Mouse (Mus musculus) neural tube, embryonic 11.5 days (tissue): ENCODE results near the gene Nkain2. TPM values are rescaled to one million over a fixed set of nuclear protein-coding genes. Genes with fewer than 3 reads are reported as not detected.

Experiments
- ATAC-seq: fragments of 200-750 bp; cut with Nextera tagmentation; 2 replicates; pipeline ENCODE4 v1.8.0; 2017; ENCODE audit warnings: moderate number of reproducible peaks, mild to moderate bottlenecking, moderate TSS enrichment, moderate library complexity; ENCODE audit not compliant: insufficient read depth, low FRiP score, low TSS enrichment
- DNase-seq: peaks from one replicate; pipeline ENCODE4 v3.0.0-alpha.2; 2015; ENCODE audit warnings: low spot score
- H3K27ac ChIP-seq: fragments of 300-500 bp; sonication (generic); 2 replicates; pipeline ENCODE4 v1.5.1; 2014; ENCODE audit warnings: low read depth, mild to moderate bottlenecking, low read length
- H3K27me3 ChIP-seq: fragments of 300-500 bp; sonication (generic); 2 replicates; pipeline ENCODE4 v1.6.1; 2014; ENCODE audit warnings: mild to moderate bottlenecking, low read length, mixed read lengths; ENCODE audit not compliant: control insufficient read depth, insufficient read depth
- H3K36me3 ChIP-seq: fragments of 300-500 bp; sonication (generic); 2 replicates; pipeline ENCODE4 v1.6.1; 2014; ENCODE audit warnings: mild to moderate bottlenecking, low read length, moderate library complexity, mixed read lengths; ENCODE audit not compliant: control insufficient read depth, insufficient read depth
- H3K4me1 ChIP-seq: fragments of 300-500 bp; sonication (generic); 2 replicates; pipeline ENCODE4 v1.6.1; 2014; ENCODE audit warnings: low read length, mixed read lengths; ENCODE audit not compliant: control insufficient read depth, insufficient read depth
- H3K4me2 ChIP-seq: fragments of 300-500 bp; sonication (generic); 2 replicates; pipeline ENCODE4 v1.6.1; 2014; ENCODE audit warnings: low read depth, mild to moderate bottlenecking, moderate library complexity
- H3K4me3 ChIP-seq: fragments of 300-500 bp; sonication (generic); 2 replicates; pipeline ENCODE4 v1.5.1; 2014; ENCODE audit warnings: low read depth, low read length
- H3K9ac ChIP-seq: fragments of 300-500 bp; sonication (generic); 2 replicates; pipeline ENCODE4 v1.6.1; 2014; ENCODE audit warnings: mild to moderate bottlenecking, low read length
- H3K9me3 ChIP-seq: fragments of 300-500 bp; sonication (generic); 2 replicates; pipeline ENCODE4 v1.6.1; 2016; ENCODE audit warnings: low read length; ENCODE audit not compliant: control insufficient read depth
- WGBS: fragments of 180-500 bp; shearing (Covaris S2); extraction: QIAGEN DNeasy Blood & Tissue Kit; methylation state at CpG from one replicate; pipeline ENCODE4 v1.1.7; 2014; 5-methylcytosine and 5-hydroxymethylcytosine counted together
- polyA plus RNA-seq: library from polyadenylated mRNA; unstranded; fragments of >200 nt; fragmentation: Nextera tagmentation; extraction: Ambion mirVana; gene quantifications from 2 replicates; pipeline ENCODE4 v1.2.1, GENCODE M21; 2014

Nkain2 gene
- polyA plus RNA-seq, 1 experiment from 2014 or later, result 3.3 TPM

- Histone ChIP-seq H3K4me1 (no peaks in the 10 kb centered on the region), H3K9ac (no peak overlapping the region), H3K27ac (no peak overlapping the region), H3K36me3 (no peaks in the 10 kb centered on the region), H3K4me2 (no peak overlapping the region), H3K27me3 (no peaks in the 10 kb centered on the region), H3K4me3 (no peak overlapping the region), H3K9me3 (no peaks in the 10 kb centered on the region)
- DNase-seq (no peak), ATAC-seq (no peak)
- 96% methylated on average over 2 of the region's 2 CpGs for WGBS
Measured at GRCm38 (mm10) chr10:32631043-32631442, 259.2 kb downstream of the Nkain2 start.

GRCm38 (mm10) chr10:32604448-32604847 lies 285.8 kb downstream of the Nkain2 start:
- H3K27me3 ChIP-seq, result no peaks in the 10 kb centered on the region
- H3K27ac ChIP-seq, result no peak overlapping the region
- no peak overlapping the region for H3K9ac ChIP-seq
- no peak overlapping the region for H3K4me3 ChIP-seq
- H3K36me3 ChIP-seq, result no peaks in the 10 kb centered on the region
- no peaks in the 10 kb centered on the region for H3K9me3 ChIP-seq
- H3K4me2 ChIP-seq, result no peak overlapping the region
- ATAC-seq (no peak), DNase-seq (no peak)
- no peaks in the 10 kb centered on the region for H3K4me1 ChIP-seq

- H3K36me3 ChIP-seq, result no peaks in the 10 kb centered on the region
- H3K4me1 ChIP-seq, result no peaks in the 10 kb centered on the region
- no peak overlapping the region for H3K4me2 ChIP-seq
- no peak overlapping the region for H3K9ac ChIP-seq
- H3K9me3 ChIP-seq, result no peaks in the 10 kb centered on the region
- WGBS, result 76% methylated on average over 4 of the region's 4 CpGs
- no peak for ATAC-seq
- H3K27me3 ChIP-seq, result no peaks in the 10 kb centered on the region
- DNase-seq, result no peak
- no peak overlapping the region for H3K27ac ChIP-seq
- no peak overlapping the region for H3K4me3 ChIP-seq
Measured at GRCm38 (mm10) chr10:32602798-32603197, 287.5 kb downstream of the Nkain2 start.

- 78% methylated on average over 2 of the region's 2 CpGs for WGBS
- Histone ChIP-seq H3K4me1 (no peaks in the 10 kb centered on the region), H3K4me3 (no peak overlapping the region)
Measured at GRCm38 (mm10) chr10:32594998-32595397, 295.3 kb downstream of the Nkain2 start.

GRCm38 (mm10) chr10:32577276-32577580 lies 313.0 kb downstream of the Nkain2 start:
- Histone ChIP-seq H3K4me3 (no peak overlapping the region), H3K9ac (no peak overlapping the region), H3K9me3 (no peaks in the 10 kb centered on the region), H3K27ac (no peak overlapping the region), H3K4me2 (no peak overlapping the region), H3K4me1 (no peaks in the 10 kb centered on the region), H3K27me3 (no peaks in the 10 kb centered on the region), H3K36me3 (no peaks in the 10 kb centered on the region)
- 58% methylated on average over 3 of the region's 3 CpGs for WGBS
- ATAC-seq (no peak), DNase-seq (no peak)

More at GRCm38 (mm10) chr10:32594998-32595397, 295.3 kb downstream of the Nkain2 start:
- H3K27me3 ChIP-seq, result no peaks in the 10 kb centered on the region
- H3K9me3 ChIP-seq, result no peaks in the 10 kb centered on the region
- no peak overlapping the region for H3K9ac ChIP-seq
- no peak for ATAC-seq
- H3K4me2 ChIP-seq, result no peak overlapping the region
- no peak for DNase-seq
- H3K36me3 ChIP-seq, result no peaks in the 10 kb centered on the region
- H3K27ac ChIP-seq, result no peak overlapping the region

GRCm38 (mm10) chr10:32576559-32577275 lies 313.5 kb downstream of the Nkain2 start:
- ATAC-seq, result no peak
- DNase-seq, result no peak
- WGBS, result 49% methylated on average over 2 of the region's 2 CpGs

GRCm38 (mm10) chr10:32557673-32558072 lies 332.6 kb downstream of the Nkain2 start:
- Histone ChIP-seq H3K27me3 (no peaks in the 10 kb centered on the region), H3K9me3 (no peaks in the 10 kb centered on the region), H3K4me3 (no peak overlapping the region), H3K27ac (no peak overlapping the region), H3K4me2 (no peak overlapping the region), H3K36me3 (no peaks in the 10 kb centered on the region), H3K4me1 (no peaks in the 10 kb centered on the region), H3K9ac (no peak overlapping the region)
- 76% methylated on average over 3 of the region's 3 CpGs for WGBS
- no peak for ATAC-seq
- no peak for DNase-seq

More at GRCm38 (mm10) chr10:32576559-32577275, 313.5 kb downstream of the Nkain2 start:
- Histone ChIP-seq H3K9ac (no peak overlapping the region), H3K36me3 (no peaks in the 10 kb centered on the region), H3K27me3 (no peaks in the 10 kb centered on the region), H3K4me2 (no peak overlapping the region), H3K27ac (no peak overlapping the region), H3K4me3 (no peak overlapping the region), H3K9me3 (no peaks in the 10 kb centered on the region), H3K4me1 (no peaks in the 10 kb centered on the region)

- Histone ChIP-seq H3K4me3 (no peak overlapping the region), H3K27ac (no peak overlapping the region), H3K36me3 (no peaks in the 10 kb centered on the region), H3K4me2 (no peak overlapping the region), H3K27me3 (no peaks in the 10 kb centered on the region), H3K4me1 (no peaks in the 10 kb centered on the region), H3K9ac (no peak overlapping the region), H3K9me3 (no peaks in the 10 kb centered on the region)
- DNase-seq (no peak), ATAC-seq (no peak)
- WGBS, result 88% methylated on average over 1 of the region's 1 CpGs
Measured at GRCm38 (mm10) chr10:32536057-32536456, 354.2 kb downstream of the Nkain2 start.

- no peak overlapping the region for H3K4me2 ChIP-seq
- H3K27me3 ChIP-seq, result no peaks in the 10 kb centered on the region
- no peak overlapping the region for H3K9ac ChIP-seq
- no peaks in the 10 kb centered on the region for H3K4me1 ChIP-seq
- H3K36me3 ChIP-seq, result no peaks in the 10 kb centered on the region
- no peak for ATAC-seq
- H3K4me3 ChIP-seq, result no peak overlapping the region
- WGBS, result 91% methylated on average over 1 of the region's 1 CpGs
- DNase-seq, result no peak
- no peaks in the 10 kb centered on the region for H3K9me3 ChIP-seq
- no peak overlapping the region for H3K27ac ChIP-seq
Measured at GRCm38 (mm10) chr10:32510821-32511220, 379.4 kb downstream of the Nkain2 start.
